Mouse (Mus musculus) embryo, embryonic 9.5 days (tissue): ENCODE measurements at regions not wholly inside any gene's neighbourhood (a gene's known extent, or its start where the extent isn't known, plus 50 kb on each side); places are given as distances from the start of the nearest gene placed in this dataset.
"Not testable (repeated sequence)": the region's sequence is repeated elsewhere in the genome, so short reads cannot be mapped to it uniquely, and the experiment has no call there.

ENCODE experiments used
- DNase-seq: peaks from one replicate; pipeline ENCODE4 v3.0.0-alpha.2; 2017; ENCODE audit errors: extremely low spot score

GRCm38 (mm10) chr11:7812436-7812835, 598.7 kb upstream of the Igfbp3 start:
- DNase-seq, result no peak

GRCm38 (mm10) chr11:7809741-7810140, 596.0 kb upstream of the Igfbp3 start:
- DNase-seq, result no peak

DNA sequence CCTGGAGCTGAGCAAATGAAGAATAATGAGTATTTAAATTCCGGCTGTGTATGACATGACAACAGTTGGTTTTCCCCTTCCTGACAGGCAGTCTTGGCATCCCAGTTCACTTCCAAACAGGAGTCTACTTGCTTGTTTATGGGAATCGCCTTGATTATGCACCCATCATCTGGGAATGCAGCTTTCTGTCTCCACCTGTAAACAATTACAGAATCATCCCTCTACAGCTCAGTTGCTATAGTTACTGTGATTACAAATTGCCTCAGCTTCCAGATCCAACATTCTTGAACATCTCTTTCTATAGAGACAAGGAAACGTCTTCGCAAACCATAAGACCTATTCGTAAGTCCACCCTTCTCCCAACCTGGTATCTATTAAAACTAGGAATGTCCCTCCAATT, 582.6 kb upstream of the Igfbp3 start:
- DNase-seq, result no peak

GRCm38 (mm10) chr11:7794206-7794605, 580.5 kb upstream of the Igfbp3 start:
- DNase-seq, result no peak

DNA sequence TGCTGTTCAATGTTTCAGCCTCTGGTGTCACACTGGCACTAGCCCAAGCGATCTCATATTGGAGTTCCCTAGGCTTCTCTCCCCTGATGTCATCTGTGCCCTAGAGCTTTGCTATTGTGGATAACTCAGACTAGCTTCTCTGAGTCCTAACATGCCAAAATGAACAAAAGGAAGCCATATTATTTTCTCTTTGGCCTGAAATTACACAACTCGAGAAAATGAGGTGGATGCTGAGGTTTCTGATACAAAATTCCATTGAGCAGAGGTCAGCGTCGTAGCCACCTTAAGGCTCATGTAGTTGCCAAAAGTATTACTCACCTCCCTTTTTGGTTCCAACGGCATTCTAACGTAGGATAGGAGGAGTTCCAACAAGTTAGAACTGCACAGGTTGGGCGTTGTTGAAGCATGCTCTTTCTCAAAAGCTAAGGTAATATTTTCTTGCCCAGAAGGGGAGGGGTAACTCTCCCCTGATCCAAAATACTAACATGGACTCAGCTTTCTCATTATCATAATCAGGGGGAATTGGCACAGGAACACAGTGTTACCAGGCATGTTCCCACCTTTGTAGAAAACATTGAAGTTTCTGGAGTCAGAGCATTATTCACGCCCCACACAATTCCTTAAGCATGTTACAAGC, 566.9 kb upstream of the Igfbp3 start:
- no peak for DNase-seq

GRCm38 (mm10) chr11:7775361-7775760, 561.6 kb upstream of the Igfbp3 start:
- not testable (repeated sequence) for DNase-seq

- no peak for DNase-seq
Measured at GRCm38 (mm10) chr11:7765303-7765702, 551.6 kb upstream of the Igfbp3 start.

GRCm38 (mm10) chr11:7758862-7759467, 545.2 kb upstream of the Igfbp3 start:
- no peak for DNase-seq
